Mouse (Mus musculus) right cerebral cortex, postnatal 4 days (tissue): ENCODE results near the gene 1700016C15Rik.

Source experiments
- DNase-seq: peaks from one replicate; pipeline ENCODE4 v3.0.0-alpha.2; 2022

The 1700016C15Rik gene

DNA sequence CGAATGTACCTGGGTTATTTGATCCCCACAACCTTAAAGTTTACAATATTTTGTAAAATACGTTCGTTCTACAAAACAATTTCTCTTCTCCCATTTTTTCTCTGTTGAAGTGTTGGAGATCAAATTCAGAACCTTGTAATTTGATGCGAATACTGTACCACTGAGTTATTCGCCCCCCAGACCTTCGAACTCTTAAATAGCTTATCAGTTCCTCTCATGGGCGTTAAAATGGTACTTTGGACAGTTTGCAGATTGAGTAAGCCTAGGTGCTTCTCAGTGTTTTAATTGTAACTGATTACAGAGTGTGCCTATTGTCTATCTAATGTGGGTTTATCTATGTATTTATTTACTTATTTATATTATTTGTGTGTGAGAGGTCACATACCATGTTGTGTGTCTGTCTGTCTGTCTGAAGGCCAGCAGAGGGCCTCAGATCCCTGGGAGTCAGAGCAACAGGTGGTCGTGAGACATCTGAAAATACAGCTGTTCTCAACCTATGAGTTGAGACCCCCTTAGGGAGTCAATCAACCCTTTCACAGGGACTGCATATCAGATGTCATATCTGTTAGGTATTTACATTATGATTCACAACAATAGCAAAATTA, 67.6 kb downstream of the 1700016C15Rik start:
- DNase-seq: no peak
